Mouse (Mus musculus) neural tube, embryonic 14.5 days (tissue): ENCODE measurements around the gene Gm3402. TPM values are rescaled to one million over a fixed set of nuclear protein-coding genes. Genes with fewer than 3 reads are reported as not detected.
"Not testable (repeated sequence)": the region's sequence is repeated elsewhere in the genome, so short reads cannot be mapped to it uniquely, and the experiment has no call there.

Source experiments
- ATAC-seq: fragments of 200-750 bp; cut with Nextera tagmentation; 2 replicates; pipeline ENCODE4 v1.8.0; 2017; ENCODE audit warnings: low read depth, mild to moderate bottlenecking, moderate TSS enrichment, moderate library complexity
- H3K27ac ChIP-seq: fragments of 300-500 bp; sonication (generic); 2 replicates; pipeline ENCODE4 v1.5.1; 2014; ENCODE audit warnings: low read depth, mild to moderate bottlenecking, control low read depth, low read length, moderate library complexity, mixed read lengths
- H3K27me3 ChIP-seq: fragments of 300-500 bp; sonication (generic); 2 replicates; pipeline ENCODE4 v1.6.1; 2014; ENCODE audit warnings: low read length; ENCODE audit not compliant: control insufficient read depth, insufficient read depth
- H3K36me3 ChIP-seq: fragments of 300-500 bp; sonication (generic); 2 replicates; pipeline ENCODE4 v1.6.1; 2014; ENCODE audit warnings: low read length, mixed read lengths; ENCODE audit not compliant: control insufficient read depth, insufficient read depth
- H3K4me1 ChIP-seq: fragments of 300-500 bp; sonication (generic); 2 replicates; pipeline ENCODE4 v1.6.1; 2014; ENCODE audit warnings: low read length; ENCODE audit not compliant: control insufficient read depth, insufficient read depth
- H3K4me2 ChIP-seq: fragments of 300-500 bp; sonication (generic); 2 replicates; pipeline ENCODE4 v1.6.1; 2014; ENCODE audit warnings: mild to moderate bottlenecking, low read depth, low read length, control low read depth
- H3K4me3 ChIP-seq: fragments of 300-500 bp; sonication (generic); 2 replicates; pipeline ENCODE4 v1.5.1; 2014; ENCODE audit warnings: low read depth, low read length, control low read depth, mixed read lengths
- H3K9ac ChIP-seq: fragments of 300-500 bp; sonication (generic); replicated peaks from 2 replicates; pipeline ENCODE4 v1.6.1; 2014; ENCODE audit warnings: low read depth, mild to moderate bottlenecking, control low read depth, low read length, mixed read lengths
- H3K9me3 ChIP-seq: fragments of 300-500 bp; sonication (generic); 2 replicates; pipeline ENCODE4 v1.6.1; 2016; ENCODE audit warnings: low read length; ENCODE audit not compliant: control insufficient read depth
- WGBS: fragments of 180-500 bp; shearing (Covaris S2); extraction: QIAGEN DNeasy Blood & Tissue Kit; methylation state at CpG from one replicate; pipeline ENCODE4 v1.1.7; 2014; 5-methylcytosine and 5-hydroxymethylcytosine counted together
- polyA plus RNA-seq: library from polyadenylated mRNA; unstranded; fragments of >200 nt; fragmentation: Nextera tagmentation; extraction: Ambion mirVana; gene quantifications from 2 replicates; pipeline ENCODE4 v1.2.1, GENCODE M21; 2014

The Gm3402 gene
- polyA plus RNA-seq, 1 experiment from 2014 or later = not detected

DNA sequence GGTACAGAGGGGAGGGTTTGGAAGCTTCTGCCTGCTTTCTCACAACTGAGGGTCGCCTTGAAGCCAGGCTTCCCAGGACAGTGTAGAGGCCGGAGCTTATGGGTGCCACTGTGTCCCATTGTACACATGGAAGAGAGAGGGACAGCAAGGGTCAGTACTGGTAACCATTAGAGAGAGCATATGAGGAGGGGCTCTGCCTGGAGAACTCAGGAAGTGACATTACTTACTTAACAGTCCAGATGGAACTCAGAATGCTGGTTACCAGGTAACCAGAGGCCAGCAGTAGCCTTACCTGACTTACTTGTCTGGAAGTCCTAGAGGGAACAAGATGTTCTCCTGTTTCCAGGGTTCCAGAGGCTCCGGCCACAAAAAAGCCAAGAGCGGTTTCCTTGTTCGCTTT is 22.9 kb upstream of the Gm3402 start, which contains the start of gene Gm6370:
Gene Gm6370, plus strand, starts transcription at position 301 of the 400 bp plus-strand sequence.
- H3K36me3 ChIP-seq, H3K4me3 ChIP-seq, H3K9ac ChIP-seq, H3K4me1 ChIP-seq, H3K27ac ChIP-seq, H3K4me2 ChIP-seq, H3K9me3 ChIP-seq, ATAC-seq, H3K27me3 ChIP-seq: not testable (repeated sequence)
- WGBS = no CpG with 5 or more reads among the region's 5 CpGs

- not testable (repeated sequence) for H3K4me1 ChIP-seq, H3K36me3 ChIP-seq
These were observed 11.8 kb upstream of the Gm3402 start, which contains the start of gene 4930449I24Rik for GRCm38 (mm10) chr5:146502099-146502498. Gene 4930449I24Rik (plus strand): TSS chr5:146502399.

GRCm38 (mm10) chr5:146525501-146525900 is 11.6 kb downstream of the Gm3402 start, which contains the start of gene Gm3404:
Gene Gm3404 (plus strand): TSS chr5:146525801.
- not testable (repeated sequence) for H3K27me3 ChIP-seq, H3K27ac ChIP-seq, H3K9me3 ChIP-seq, H3K4me2 ChIP-seq, H3K4me3 ChIP-seq, ATAC-seq, H3K36me3 ChIP-seq, H3K9ac ChIP-seq, H3K4me1 ChIP-seq
- 100% methylated on average over 1 of the region's 3 CpGs for WGBS

More at GRCm38 (mm10) chr5:146502099-146502498, 11.8 kb upstream of the Gm3402 start, which contains the start of gene 4930449I24Rik:
- not testable (repeated sequence) for H3K27ac ChIP-seq, H3K9ac ChIP-seq, H3K4me2 ChIP-seq, H3K9me3 ChIP-seq, H3K27me3 ChIP-seq, H3K4me3 ChIP-seq, ATAC-seq
- no CpG with 5 or more reads among the region's 5 CpGs for WGBS

GRCm38 (mm10) chr5:146537347-146537746 is 23.4 kb downstream of the Gm3402 start, which contains the start of gene Gm3409:
Gene Gm3409 (plus strand): TSS chr5:146537647.
- WGBS = 80% methylated on average over 1 of the region's 3 CpGs
- not testable (repeated sequence) for H3K4me1 ChIP-seq, ATAC-seq, H3K27me3 ChIP-seq, H3K9me3 ChIP-seq, H3K9ac ChIP-seq, H3K36me3 ChIP-seq, H3K4me2 ChIP-seq, H3K4me3 ChIP-seq, H3K27ac ChIP-seq

DNA sequence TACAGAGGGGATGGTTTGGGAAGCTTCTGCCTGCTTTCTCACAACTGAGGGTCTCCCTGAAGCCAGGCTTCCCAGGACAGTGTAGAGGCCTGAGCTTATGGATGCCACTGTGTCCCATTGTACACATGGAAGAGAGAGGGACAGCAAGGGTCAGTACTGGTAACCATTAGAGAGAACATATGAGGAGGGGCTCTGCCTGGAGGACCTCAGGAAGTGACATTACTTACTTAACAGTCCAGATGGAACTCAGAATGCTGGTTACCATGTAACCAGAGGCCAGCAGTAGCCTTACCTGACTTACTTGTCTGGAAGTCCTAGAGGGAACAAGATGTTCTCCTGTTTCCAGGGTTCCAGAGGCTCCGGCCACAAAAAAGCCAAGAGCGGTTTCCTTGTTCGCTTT is 41.9 kb downstream of the Gm3402 start, which contains the start of gene Gm3415:
Gene Gm3415, plus strand, starts transcription at position 301 of the 400 bp plus-strand sequence.
- not testable (repeated sequence) for H3K27me3 ChIP-seq, ATAC-seq, H3K4me2 ChIP-seq, H3K9ac ChIP-seq, H3K36me3 ChIP-seq, H3K9me3 ChIP-seq, H3K4me1 ChIP-seq, H3K27ac ChIP-seq, H3K4me3 ChIP-seq
- WGBS = no CpG with 5 or more reads among the region's 3 CpGs

GRCm38 (mm10) chr5:146564259-146564658 is 50.3 kb downstream of the Gm3402 start:
- H3K9ac ChIP-seq = no peak overlapping the region
- H3K4me1 ChIP-seq = no peaks in the 10 kb centered on the region
- H3K4me2 ChIP-seq = no peak overlapping the region
- no peak overlapping the region for H3K27ac ChIP-seq
- WGBS = 87% methylated on average over 1 of the region's 1 CpGs
- H3K9me3 ChIP-seq = no peaks in the 10 kb centered on the region
- no peaks in the 10 kb centered on the region for H3K36me3 ChIP-seq
- H3K4me3 ChIP-seq = no peak overlapping the region
- H3K27me3 ChIP-seq = no peaks in the 10 kb centered on the region
- ATAC-seq = no peak

Other genes starting within 250 kb of the Gm3402 start
- gene Wasf3, start 129.1 kb upstream of the Gm3402 start, polyA plus RNA-seq = 9.7 and 13.5 TPM in 2 replicates
- not detected in 2 replicates for gene Gm6408, start 32.2 kb upstream of the Gm3402 start, polyA plus RNA-seq
- not detected in 2 replicates for gene Gm6370, start 22.8 kb upstream of the Gm3402 start, polyA plus RNA-seq
- not detected in 2 replicates for gene 4930449I24Rik, start 11.7 kb upstream of the Gm3402 start, polyA plus RNA-seq
- gene Gm3404, start 11.7 kb downstream of the Gm3402 start, polyA plus RNA-seq = not detected in 2 replicates
- gene Gm3409, start 23.5 kb downstream of the Gm3402 start, polyA plus RNA-seq = not detected in 2 replicates
- not detected in 2 replicates for gene Gm3415, start 42.0 kb downstream of the Gm3402 start, polyA plus RNA-seq
- gene Gpr12, start 71.1 kb downstream of the Gm3402 start, polyA plus RNA-seq = 18.2 and 24.2 TPM in 2 replicates